Mouse (Mus musculus) hindbrain, embryonic 16.5 days (tissue): ENCODE measurements at regions not wholly inside any gene's neighbourhood (a gene's known extent, or its start where the extent isn't known, plus 50 kb on each side); places are given as distances from the start of the nearest gene placed in this dataset.
"Not testable (repeated sequence)": the region's sequence is repeated elsewhere in the genome, so short reads cannot be mapped to it uniquely, and the experiment has no call there.

Experiments used
- ATAC-seq: fragments of 200-750 bp; cut with Nextera tagmentation; 2 replicates; pipeline ENCODE4 v1.8.0; 2017; ENCODE audit warnings: moderate TSS enrichment, moderate library complexity
- H3K27ac ChIP-seq: fragments of 300-500 bp; sonication (generic); 2 replicates; pipeline ENCODE4 v1.5.1; 2014; ENCODE audit warnings: low read depth, mild to moderate bottlenecking, control low read depth, low read length, moderate library complexity
- H3K27me3 ChIP-seq: fragments of 300-500 bp; sonication (generic); replicated peaks from 2 replicates; pipeline ENCODE4 v1.6.1; 2014; ENCODE audit warnings: low read length; ENCODE audit not compliant: control insufficient read depth, insufficient read depth
- H3K36me3 ChIP-seq: fragments of 300-500 bp; sonication (generic); 2 replicates; pipeline ENCODE4 v1.6.1; 2014; ENCODE audit warnings: mild to moderate bottlenecking, low read length, moderate library complexity, mixed read lengths; ENCODE audit not compliant: control insufficient read depth, insufficient read depth
- H3K4me1 ChIP-seq: fragments of 300-500 bp; sonication (generic); 2 replicates; pipeline ENCODE4 v1.6.1; 2014; ENCODE audit warnings: low read depth, low read length; ENCODE audit not compliant: control insufficient read depth, insufficient read depth
- H3K4me2 ChIP-seq: fragments of 300-500 bp; sonication (generic); 2 replicates; pipeline ENCODE4 v1.6.1; 2014; ENCODE audit warnings: mild to moderate bottlenecking, low read length, control low read depth, moderate library complexity
- H3K4me3 ChIP-seq: fragments of 300-500 bp; sonication (generic); 2 replicates; pipeline ENCODE4 v1.5.1; 2014; ENCODE audit warnings: mild to moderate bottlenecking, low read length, control low read depth, moderate library complexity
- H3K9ac ChIP-seq: fragments of 300-500 bp; sonication (generic); 2 replicates; pipeline ENCODE4 v1.6.1; 2014; ENCODE audit warnings: low read depth, mild to moderate bottlenecking, control low read depth, low read length, moderate library complexity
- H3K9me3 ChIP-seq: fragments of 300-500 bp; sonication (generic); 2 replicates; pipeline ENCODE4 v1.6.1; 2014; ENCODE audit warnings: mild to moderate bottlenecking, low read length, moderate library complexity; ENCODE audit not compliant: control insufficient read depth
- WGBS: fragments of 180-500 bp; shearing (Covaris S2); extraction: QIAGEN DNeasy Blood & Tissue Kit; methylation state at CpG from one replicate; pipeline ENCODE4 v1.1.7; 2014; 5-methylcytosine and 5-hydroxymethylcytosine counted together

DNA sequence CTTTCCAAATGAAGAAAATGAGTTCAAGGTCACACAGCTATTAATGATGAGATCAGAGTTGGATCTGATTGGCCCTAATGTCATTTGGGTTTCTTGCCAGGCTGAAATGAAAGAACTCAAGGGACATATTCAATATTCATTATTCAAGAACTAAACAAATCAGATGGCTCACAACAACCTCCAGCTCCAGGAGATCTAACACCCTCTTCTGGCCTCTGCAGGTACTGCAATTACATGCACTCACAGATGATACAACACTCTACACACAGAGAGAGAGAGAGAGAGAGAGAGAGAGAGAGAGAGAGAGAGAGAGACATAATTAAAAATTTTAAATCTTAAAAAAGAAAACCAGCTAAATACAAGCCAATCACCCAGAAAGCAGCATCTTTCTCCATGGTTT lies 128.3 kb downstream of the Sptssa start:
- Histone ChIP-seq H3K36me3 (no peaks in the 10 kb centered on the region), H3K27ac (no peak overlapping the region), H3K4me2 (no peak overlapping the region), H3K9ac (no peak overlapping the region), H3K9me3 (0 out of 2 replicates have a peak, but pooled peaks cover 3% of the 10 kb centered on the region), H3K4me3 (no peak overlapping the region), H3K4me1 (no peaks in the 10 kb centered on the region), H3K27me3 (no peaks in the 10 kb centered on the region)
- ATAC-seq, result no peak

DNA sequence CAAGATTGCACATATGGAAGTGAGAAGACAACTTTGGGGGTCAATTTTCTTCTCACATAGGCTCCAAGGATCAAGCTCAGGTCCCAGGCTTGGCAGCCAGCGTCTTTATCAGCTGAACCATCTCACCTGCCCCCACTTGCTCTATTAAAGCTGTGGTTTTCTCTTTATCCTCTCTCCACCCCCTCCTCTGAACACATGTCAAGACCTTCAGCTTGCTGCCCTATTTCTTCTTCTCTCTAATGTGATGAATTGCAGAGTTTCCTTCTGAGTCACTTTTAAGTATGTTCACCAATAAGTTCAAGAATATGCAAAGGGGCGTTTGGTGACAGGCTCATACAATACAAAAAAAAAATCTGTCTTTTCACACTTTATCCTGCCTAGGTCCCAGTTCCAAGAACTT lies 128.8 kb downstream of the Sptssa start:
- 90% methylated on average over 2 of the region's 2 CpGs for WGBS
- no peak for ATAC-seq

DNA sequence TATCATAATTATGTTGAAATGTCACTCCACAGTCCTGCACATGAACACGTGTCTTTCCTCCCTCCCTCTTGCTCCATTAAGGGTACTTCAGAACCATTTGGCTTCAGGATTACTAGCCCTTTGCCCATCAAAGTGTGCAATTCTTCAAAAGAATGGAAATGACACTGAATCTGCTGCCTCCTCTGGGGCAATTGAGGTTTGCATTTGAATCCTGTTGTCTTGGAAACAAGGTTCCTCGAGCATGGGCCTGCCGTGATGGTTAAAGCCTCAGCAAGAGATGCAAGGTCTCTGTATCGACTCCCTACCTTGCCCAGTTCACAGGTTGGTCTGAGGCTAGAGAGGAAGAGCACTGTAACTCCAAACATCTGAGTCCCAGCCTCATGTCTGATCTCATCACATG lies 136.0 kb downstream of the Sptssa start:
- Histone ChIP-seq H3K36me3 (no peaks in the 10 kb centered on the region), H3K4me2 (no peak overlapping the region), H3K9me3 (no peaks in the 10 kb centered on the region), H3K4me1 (no peaks in the 10 kb centered on the region), H3K27ac (no peak overlapping the region), H3K27me3 (no peaks in the 10 kb centered on the region), H3K9ac (no peak overlapping the region), H3K4me3 (no peak overlapping the region)
- no peak for ATAC-seq
- 34% methylated on average over 4 of the region's 4 CpGs for WGBS

More for the DNA sequence above, 128.8 kb downstream of the Sptssa start:
- Histone ChIP-seq H3K9me3 (0 out of 2 replicates have a peak, but pooled peaks cover 3% of the 10 kb centered on the region), H3K27me3 (no peaks in the 10 kb centered on the region), H3K4me2 (no peak overlapping the region), H3K27ac (no peak overlapping the region), H3K4me1 (no peaks in the 10 kb centered on the region), H3K36me3 (no peaks in the 10 kb centered on the region), H3K9ac (no peak overlapping the region), H3K4me3 (no peak overlapping the region)

DNA sequence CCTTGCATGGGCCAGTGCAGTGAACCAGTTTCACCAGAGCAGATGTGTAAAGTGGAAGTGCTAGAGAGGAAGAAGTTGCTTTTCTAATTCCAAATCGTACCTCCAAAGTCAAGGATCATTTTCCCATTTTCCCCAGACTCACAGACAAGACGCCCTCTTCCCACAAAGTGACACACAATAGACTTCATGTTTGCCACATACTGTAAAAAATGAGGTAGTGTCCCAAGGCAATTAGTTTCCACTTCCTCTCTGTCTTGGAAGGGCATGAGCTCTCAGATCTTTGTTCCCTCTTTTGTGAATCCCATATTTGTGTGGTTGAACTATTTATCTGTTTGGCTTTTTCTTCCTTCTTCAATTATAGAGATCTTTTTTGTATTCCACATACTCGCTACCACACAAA lies 137.0 kb downstream of the Sptssa start:
- Histone ChIP-seq H3K9ac (no peak overlapping the region), H3K4me1 (no peaks in the 10 kb centered on the region), H3K9me3 (no peaks in the 10 kb centered on the region), H3K27me3 (no peaks in the 10 kb centered on the region), H3K27ac (no peak overlapping the region), H3K4me3 (no peak overlapping the region), H3K36me3 (no peaks in the 10 kb centered on the region), H3K4me2 (no peak overlapping the region)
- WGBS, result 89% methylated on average over 3 of the region's 3 CpGs
- ATAC-seq, result no peak

DNA sequence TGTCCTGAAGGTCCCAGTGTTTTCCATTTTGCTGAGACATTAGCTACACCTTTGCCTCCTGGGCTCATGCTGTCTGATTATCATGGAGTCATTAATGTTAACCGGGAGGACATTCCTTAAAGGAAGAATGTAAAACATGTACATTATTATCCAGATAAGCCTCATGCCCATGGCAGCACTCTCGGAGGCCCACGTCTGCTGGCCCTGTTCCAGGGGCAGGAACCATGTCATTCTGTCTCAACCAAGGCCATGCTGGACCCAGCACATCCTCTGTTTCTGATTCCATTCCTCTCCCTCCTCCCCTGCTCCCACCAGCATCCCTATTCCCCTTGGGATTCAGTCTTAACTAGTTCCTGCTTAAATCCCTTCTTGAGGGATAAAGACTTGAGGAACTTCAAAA lies 139.1 kb downstream of the Sptssa start:
- no peak overlapping the region for H3K9ac ChIP-seq
- no peaks in the 10 kb centered on the region for H3K4me1 ChIP-seq
- no peaks in the 10 kb centered on the region for H3K9me3 ChIP-seq
- no peak overlapping the region for H3K4me2 ChIP-seq
- no peaks in the 10 kb centered on the region for H3K36me3 ChIP-seq
- no peak overlapping the region for H3K27ac ChIP-seq
- 61% methylated on average over 3 of the region's 3 CpGs for WGBS
- no peak for ATAC-seq
- H3K27me3 ChIP-seq, result no peaks in the 10 kb centered on the region
- no peak overlapping the region for H3K4me3 ChIP-seq

DNA sequence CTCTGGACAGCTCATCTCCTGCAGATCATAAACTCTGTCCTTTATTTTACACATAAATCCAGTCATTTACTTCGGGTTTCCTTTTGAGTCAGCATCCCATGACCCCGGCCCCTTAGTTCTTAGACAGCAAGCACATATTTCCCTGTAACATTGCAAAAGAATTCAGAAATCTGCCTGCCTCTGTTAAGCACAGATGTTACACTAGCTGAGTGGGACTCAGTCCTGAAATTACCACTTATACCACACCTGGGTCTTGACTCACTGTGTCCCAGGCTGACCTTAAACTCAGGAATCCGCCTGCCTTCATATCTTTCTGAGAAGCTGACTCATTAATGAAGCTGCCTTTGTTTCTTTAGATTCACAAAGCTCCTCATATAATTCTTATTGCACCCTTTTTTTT lies 139.9 kb downstream of the Sptssa start:
- H3K4me1 ChIP-seq, result no peaks in the 10 kb centered on the region
- H3K27ac ChIP-seq, result no peak overlapping the region
- H3K4me3 ChIP-seq, result no peak overlapping the region
- no peak overlapping the region for H3K9ac ChIP-seq
- no peaks in the 10 kb centered on the region for H3K27me3 ChIP-seq
- WGBS, result 77% methylated on average over 3 of the region's 3 CpGs
- ATAC-seq, result no peak
- no peaks in the 10 kb centered on the region for H3K9me3 ChIP-seq
- H3K36me3 ChIP-seq, result no peaks in the 10 kb centered on the region
- no peak overlapping the region for H3K4me2 ChIP-seq

DNA sequence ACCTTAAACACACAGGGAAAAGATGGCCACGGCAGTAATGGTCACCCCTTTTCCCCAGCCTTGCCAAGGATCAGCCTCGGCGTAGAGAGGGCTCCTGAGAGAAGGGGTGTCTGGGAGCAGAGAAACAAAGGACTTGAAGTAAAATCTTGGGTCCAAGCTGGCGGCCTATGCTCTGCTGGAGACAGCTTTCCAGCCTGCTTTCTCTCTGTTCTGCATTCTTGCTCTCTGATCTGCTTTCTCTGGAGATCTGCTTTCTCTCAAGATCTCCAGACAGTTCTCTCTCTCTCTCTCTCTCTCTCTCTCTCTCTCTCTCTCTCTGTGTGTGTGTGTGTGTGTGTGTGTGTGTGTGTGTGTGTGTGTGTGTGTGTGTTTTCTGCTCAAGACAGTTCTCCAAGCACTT lies 140.3 kb downstream of the Sptssa start:
- H3K9ac ChIP-seq, H3K4me1 ChIP-seq, H3K4me2 ChIP-seq, H3K27ac ChIP-seq, H3K9me3 ChIP-seq, H3K36me3 ChIP-seq, H3K4me3 ChIP-seq, ATAC-seq, H3K27me3 ChIP-seq: not testable (repeated sequence)
- 64% methylated on average over 4 of the region's 4 CpGs for WGBS

DNA sequence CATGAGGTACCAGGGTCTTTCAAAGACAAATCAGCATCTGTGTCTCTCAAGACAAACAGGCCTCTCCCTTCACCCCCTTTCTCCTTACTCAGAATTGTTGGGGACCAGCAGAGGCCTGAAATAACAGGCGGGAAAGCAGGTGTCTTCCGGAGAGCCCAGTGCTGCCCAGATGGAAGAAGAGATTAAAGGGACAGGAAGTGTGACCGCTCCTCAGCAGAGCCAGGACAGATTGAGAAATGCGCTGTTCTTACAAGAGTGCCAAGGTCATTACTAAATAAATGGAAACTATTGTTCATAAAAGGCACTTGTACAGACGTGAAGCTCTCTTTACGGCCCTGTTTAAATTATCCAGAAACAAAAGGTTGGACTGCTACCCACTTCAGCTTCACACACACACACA lies 146.5 kb downstream of the Sptssa start:
- peaks cover 3% of the 10 kb centered on the region; the same call in 1 of the 2 replicates for H3K4me1 ChIP-seq
- WGBS, result 21% methylated on average over 6 of the region's 6 CpGs
- no peaks in the 10 kb centered on the region for H3K27me3 ChIP-seq
- H3K4me2 ChIP-seq, result no peak overlapping the region
- no peaks in the 10 kb centered on the region for H3K9me3 ChIP-seq
- no peaks in the 10 kb centered on the region for H3K36me3 ChIP-seq
- ATAC-seq, result no peak
- H3K9ac ChIP-seq, result no peak overlapping the region
- no peak overlapping the region for H3K4me3 ChIP-seq
- H3K27ac ChIP-seq, result no peak overlapping the region

DNA sequence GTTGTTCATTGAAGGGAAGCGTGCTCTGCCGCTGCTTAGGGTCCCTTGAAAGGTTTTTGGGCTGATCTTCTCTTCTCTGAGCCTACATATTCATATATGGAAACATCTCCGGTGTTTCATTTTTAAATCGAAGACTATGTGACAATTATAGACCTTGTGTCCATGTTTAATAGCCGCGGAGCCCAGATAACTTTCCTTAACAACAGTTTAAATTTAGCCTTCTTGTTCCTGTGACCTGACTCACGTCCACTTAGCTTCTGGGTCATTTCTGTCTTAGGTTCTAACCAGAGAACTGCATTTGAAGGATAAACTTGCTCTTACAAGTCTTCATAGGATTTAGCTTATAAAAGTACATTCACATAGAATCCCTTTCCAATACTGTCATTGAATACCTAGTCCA lies 153.6 kb downstream of the Sptssa start:
- 87% methylated on average over 7 of the region's 7 CpGs for WGBS

DNA sequence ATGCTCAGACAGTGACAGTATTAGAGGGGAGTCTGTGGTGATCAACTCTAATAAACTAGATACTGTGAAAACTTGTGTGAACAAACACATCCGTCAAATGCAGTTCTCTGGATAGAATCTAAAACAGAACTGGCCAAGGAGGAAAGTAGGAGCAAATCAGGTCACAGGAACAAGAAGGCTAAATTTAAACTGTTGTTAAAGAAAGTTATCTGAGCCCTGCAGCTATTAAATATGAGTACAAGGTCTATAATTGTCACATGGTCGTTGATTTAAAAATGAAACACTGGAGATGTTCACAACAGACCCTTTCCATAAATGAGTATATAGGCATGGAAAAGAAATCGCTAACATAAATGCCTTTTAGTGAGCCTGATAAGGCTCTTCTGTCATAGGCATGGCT lies 156.4 kb downstream of the Sptssa start:
- H3K4me2 ChIP-seq, result no peak overlapping the region
- no peak overlapping the region for H3K4me3 ChIP-seq
- WGBS, result 83% methylated on average over 3 of the region's 3 CpGs
- H3K4me1 ChIP-seq, result no peaks in the 10 kb centered on the region
- H3K36me3 ChIP-seq, result no peaks in the 10 kb centered on the region
- H3K27ac ChIP-seq, result no peak overlapping the region
- no peaks in the 10 kb centered on the region for H3K27me3 ChIP-seq
- ATAC-seq, result no peak
- H3K9me3 ChIP-seq, result no peaks in the 10 kb centered on the region
- no peak overlapping the region for H3K9ac ChIP-seq

More for the DNA sequence above, 153.6 kb downstream of the Sptssa start:
- Histone ChIP-seq H3K9ac (no peak overlapping the region), H3K27ac (no peak overlapping the region), H3K36me3 (no peaks in the 10 kb centered on the region), H3K4me3 (no peak overlapping the region), H3K9me3 (no peaks in the 10 kb centered on the region), H3K4me2 (no peak overlapping the region), H3K4me1 (no peaks in the 10 kb centered on the region), H3K27me3 (no peaks in the 10 kb centered on the region)
- ATAC-seq, result no peak
